Mouse (Mus musculus): ENCODE results near the gene Lgals1. TPM values are rescaled to one million over a fixed set of nuclear protein-coding genes. Genes with fewer than 3 reads are reported as not detected.

Gene Lgals1
- polyA plus RNA-seq, 1 experiment from 2014 or later: 838 TPM

- H3K9ac ChIP-seq: peak overlapping the region; percentile 43; the same call in 1 of the 2 replicates
- no peak; the same call in 1 of the 2 replicates for ATAC-seq (replicated peaks; ENCODE audit: low FRiP score)
- no peaks in the 10 kb centered on the region for H3K27me3 ChIP-seq
- H3K36me3 ChIP-seq: peaks cover 14% of the 10 kb centered on the region
- H3K27ac ChIP-seq: peak overlapping the region; percentile 95
- WGBS: 48% methylated on average over 8 of the region's 8 CpGs
- H3K4me2 ChIP-seq: peak overlapping the region; percentile 78
- peaks cover 39% of the 10 kb centered on the region for H3K4me1 ChIP-seq
- peak overlapping the region; percentile 45 for H3K4me3 ChIP-seq (replicated peaks)
- H3K9me3 ChIP-seq (replicated peaks): no peaks in the 10 kb centered on the region
Measured at GRCm38 (mm10) chr15:78928539-78928938, 2.0 kb downstream of the Lgals1 start.

- Histone ChIP-seq H3K36me3 (peaks cover 14% of the 10 kb centered on the region), H3K9me3 (replicated peaks) (no peaks in the 10 kb centered on the region), H3K4me1 (peaks cover 34% of the 10 kb centered on the region), H3K27ac (no peak overlapping the region), H3K9ac (no peak overlapping the region), H3K4me3 (replicated peaks) (no peak overlapping the region), H3K27me3 (no peaks in the 10 kb centered on the region), H3K4me2 (no peak overlapping the region)
- no peak for ATAC-seq (replicated peaks; ENCODE audit: low FRiP score)
- WGBS: 92% methylated on average over 6 of the region's 6 CpGs
Measured at GRCm38 (mm10) chr15:78930192-78930706, 3.7 kb downstream of the Lgals1 start.

GRCm38 (mm10) chr15:78930801-78931426 is 4.4 kb downstream of the Lgals1 start:
- peaks cover 33% of the 10 kb centered on the region for H3K4me1 ChIP-seq
- no peak for ATAC-seq (replicated peaks; ENCODE audit: low FRiP score)
- peaks cover 14% of the 10 kb centered on the region for H3K36me3 ChIP-seq
- H3K27ac ChIP-seq: no peak overlapping the region
- WGBS: 90% methylated on average over 7 of the region's 7 CpGs
- no peaks in the 10 kb centered on the region for H3K9me3 ChIP-seq (replicated peaks)
- no peak overlapping the region for H3K4me2 ChIP-seq
- no peak overlapping the region for H3K9ac ChIP-seq
- no peak overlapping the region for H3K4me3 ChIP-seq (replicated peaks)
- no peaks in the 10 kb centered on the region for H3K27me3 ChIP-seq

- Histone ChIP-seq H3K9ac (no peak overlapping the region), H3K36me3 (peaks cover 17% of the 10 kb centered on the region), H3K4me1 (peaks cover 33% of the 10 kb centered on the region), H3K9me3 (replicated peaks) (no peaks in the 10 kb centered on the region), H3K27me3 (no peaks in the 10 kb centered on the region), H3K27ac (no peak overlapping the region), H3K4me3 (replicated peaks) (no peak overlapping the region), H3K4me2 (no peak overlapping the region)
- 32% methylated on average over 3 of the region's 3 CpGs for WGBS
- no peak for ATAC-seq (replicated peaks; ENCODE audit: low FRiP score)
Measured at GRCm38 (mm10) chr15:78931577-78931976, 5.1 kb downstream of the Lgals1 start.

- peak within 1 kb of the TSS; percentile 75 for H3K9ac ChIP-seq
- WGBS: under 1% methylated on average over 42 of the region's 42 CpGs
Measured at GRCm38 (mm10) chr15:78934784-78935320, 8.3 kb downstream of the Lgals1 start, which contains the start of gene Nol12. TSS of gene Nol12 (plus strand) at chr15:78934933.

GRCm38 (mm10) chr15:78936403-78936802 is 9.9 kb downstream of the Lgals1 start:
- 93% methylated on average over 12 of the region's 12 CpGs for WGBS

More at GRCm38 (mm10) chr15:78934784-78935320, 8.3 kb downstream of the Lgals1 start, which contains the start of gene Nol12:
- peak; percentile 84 for ATAC-seq (replicated peaks; ENCODE audit: low FRiP score)
- Histone ChIP-seq H3K4me3 (replicated peaks) (peak within 1 kb of the TSS; percentile 90), H3K27me3 (no peaks in the 10 kb centered on the region), H3K4me2 (peak within 1 kb of the TSS; percentile 60), H3K9me3 (replicated peaks) (no peaks in the 10 kb centered on the region), H3K4me1 (peaks cover 16% of the 10 kb centered on the region), H3K27ac (peak within 1 kb of the TSS; percentile 94), H3K36me3 (peaks cover 41% of the 10 kb centered on the region)

GRCm38 (mm10) chr15:78937311-78937710 is 10.8 kb downstream of the Lgals1 start:
- peaks cover 16% of the 10 kb centered on the region for H3K4me1 ChIP-seq
- H3K27ac ChIP-seq: no peak overlapping the region
- no peak overlapping the region for H3K4me2 ChIP-seq
- H3K9me3 ChIP-seq (replicated peaks): no peaks in the 10 kb centered on the region
- H3K27me3 ChIP-seq: no peaks in the 10 kb centered on the region
- H3K9ac ChIP-seq: no peak overlapping the region
- 92% methylated on average over 10 of the region's 10 CpGs for WGBS
- H3K4me3 ChIP-seq (replicated peaks): no peak overlapping the region
- peaks cover 59% of the 10 kb centered on the region for H3K36me3 ChIP-seq
- no peak for ATAC-seq (replicated peaks; ENCODE audit: low FRiP score)

More at GRCm38 (mm10) chr15:78936403-78936802, 9.9 kb downstream of the Lgals1 start:
- Histone ChIP-seq H3K9ac (no peak overlapping the region), H3K36me3 (peaks cover 51% of the 10 kb centered on the region), H3K4me1 (peaks cover 16% of the 10 kb centered on the region), H3K27ac (no peak overlapping the region), H3K4me3 (replicated peaks) (no peak overlapping the region), H3K4me2 (peak overlapping the region; percentile 60; the same call in 1 of the 2 replicates), H3K9me3 (replicated peaks) (no peaks in the 10 kb centered on the region), H3K27me3 (no peaks in the 10 kb centered on the region)
- ATAC-seq (replicated peaks; ENCODE audit: low FRiP score): no peak

GRCm38 (mm10) chr15:78937963-78938362 is 11.4 kb downstream of the Lgals1 start:
- no peak for ATAC-seq (replicated peaks; ENCODE audit: low FRiP score)
- H3K9ac ChIP-seq: no peak overlapping the region
- no peaks in the 10 kb centered on the region for H3K9me3 ChIP-seq (replicated peaks)
- H3K4me2 ChIP-seq: no peak overlapping the region
- H3K27me3 ChIP-seq: no peaks in the 10 kb centered on the region
- H3K4me3 ChIP-seq (replicated peaks): no peak overlapping the region
- H3K36me3 ChIP-seq: peaks cover 59% of the 10 kb centered on the region
- 94% methylated on average over 2 of the region's 2 CpGs for WGBS
- peaks cover 22% of the 10 kb centered on the region for H3K4me1 ChIP-seq
- H3K27ac ChIP-seq: no peak overlapping the region

GRCm38 (mm10) chr15:78940325-78940724 is 13.8 kb downstream of the Lgals1 start:
- H3K36me3 ChIP-seq: peaks cover 59% of the 10 kb centered on the region

GRCm38 (mm10) chr15:78942663-78943062 is 16.1 kb downstream of the Lgals1 start:
- H3K36me3 ChIP-seq: peaks cover 46% of the 10 kb centered on the region
- WGBS: 2% methylated on average over 9 of the region's 9 CpGs
- peaks cover 18% of the 10 kb centered on the region for H3K4me1 ChIP-seq
- peak; percentile 55 for ATAC-seq (replicated peaks; ENCODE audit: low FRiP score)
- H3K4me2 ChIP-seq: peak overlapping the region; percentile 65
- 0 out of 2 replicates have a peak overlapping the region, but pooled peaks have one; percentile 14 for H3K27ac ChIP-seq
- peak overlapping the region; percentile 37; the same call in 1 of the 2 replicates for H3K9ac ChIP-seq
- peak overlapping the region; percentile 42 for H3K4me3 ChIP-seq (replicated peaks)
- H3K27me3 ChIP-seq: peaks cover 6% of the 10 kb centered on the region
- no peaks in the 10 kb centered on the region for H3K9me3 ChIP-seq (replicated peaks)

More at GRCm38 (mm10) chr15:78940325-78940724, 13.8 kb downstream of the Lgals1 start:
- no peak overlapping the region for H3K4me3 ChIP-seq (replicated peaks)
- no peak overlapping the region for H3K4me2 ChIP-seq
- WGBS: 94% methylated on average over 13 of the region's 13 CpGs
- H3K4me1 ChIP-seq: peaks cover 25% of the 10 kb centered on the region
- H3K9ac ChIP-seq: no peak overlapping the region
- H3K27me3 ChIP-seq: no peaks in the 10 kb centered on the region
- no peaks in the 10 kb centered on the region for H3K9me3 ChIP-seq (replicated peaks)
- no peak for ATAC-seq (replicated peaks; ENCODE audit: low FRiP score)
- no peak overlapping the region for H3K27ac ChIP-seq

GRCm38 (mm10) chr15:78946232-78946631 is 19.7 kb downstream of the Lgals1 start:
- H3K9me3 ChIP-seq (replicated peaks): no peaks in the 10 kb centered on the region
- no peak for ATAC-seq (replicated peaks; ENCODE audit: low FRiP score)

GRCm38 (mm10) chr15:78947657-78948056 is 21.1 kb downstream of the Lgals1 start, which contains the start of gene Triobp:
TSS of gene Triobp (plus strand) at chr15:78947724.
- H3K27me3 ChIP-seq: peaks cover 6% of the 10 kb centered on the region
- H3K36me3 ChIP-seq: no peaks in the 10 kb centered on the region
- H3K9ac ChIP-seq: peak within 1 kb of the TSS; percentile 46
- H3K4me2 ChIP-seq: peak within 1 kb of the TSS; percentile 75
- peaks cover 29% of the 10 kb centered on the region for H3K4me1 ChIP-seq
- H3K9me3 ChIP-seq (replicated peaks): no peaks in the 10 kb centered on the region
- peak within 1 kb of the TSS; percentile 47 for H3K4me3 ChIP-seq (replicated peaks)
- WGBS: under 1% methylated on average over 24 of the region's 24 CpGs
- ATAC-seq (replicated peaks; ENCODE audit: low FRiP score): peak; percentile 98
- peak within 1 kb of the TSS; percentile 57 for H3K27ac ChIP-seq

More at GRCm38 (mm10) chr15:78946232-78946631, 19.7 kb downstream of the Lgals1 start:
- Histone ChIP-seq H3K4me3 (replicated peaks) (no peak overlapping the region), H3K4me2 (no peak overlapping the region), H3K36me3 (peaks cover 10% of the 10 kb centered on the region), H3K9ac (no peak overlapping the region), H3K27ac (no peak overlapping the region), H3K27me3 (peaks cover 6% of the 10 kb centered on the region), H3K4me1 (peaks cover 33% of the 10 kb centered on the region)
- 83% methylated on average over 7 of the region's 7 CpGs for WGBS
